Mouse (Mus musculus): ENCODE data around the gene Ripor2.
A peak's percentile ranks its signal among the peaks of the same experiment; 100 is the strongest.
"Not testable (repeated sequence)": the region's sequence is repeated elsewhere in the genome, so short reads cannot be mapped to it uniquely, and the experiment has no call there.

Gene Ripor2

DNA sequence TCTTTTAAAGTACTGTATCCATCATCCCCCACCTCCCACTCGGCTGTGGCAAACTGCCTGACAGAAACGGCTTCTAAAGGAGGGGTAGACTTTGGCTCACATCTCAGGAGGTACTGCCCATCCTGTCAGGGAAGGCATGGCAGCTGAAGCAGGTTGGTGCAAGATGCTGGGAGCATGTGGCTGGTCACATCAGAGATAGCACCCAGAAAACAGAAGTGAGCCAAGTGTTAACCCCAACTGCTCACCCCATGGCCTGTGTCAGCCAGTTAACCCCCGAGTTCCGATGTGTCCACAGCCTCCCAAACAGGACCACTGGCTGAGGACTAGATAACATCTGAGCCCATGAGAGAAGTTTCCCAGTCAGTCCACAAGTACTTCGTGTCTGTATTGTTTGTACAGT lies 133.6 kb downstream of the Ripor2 start:
- no peak for DNase-seq

DNA sequence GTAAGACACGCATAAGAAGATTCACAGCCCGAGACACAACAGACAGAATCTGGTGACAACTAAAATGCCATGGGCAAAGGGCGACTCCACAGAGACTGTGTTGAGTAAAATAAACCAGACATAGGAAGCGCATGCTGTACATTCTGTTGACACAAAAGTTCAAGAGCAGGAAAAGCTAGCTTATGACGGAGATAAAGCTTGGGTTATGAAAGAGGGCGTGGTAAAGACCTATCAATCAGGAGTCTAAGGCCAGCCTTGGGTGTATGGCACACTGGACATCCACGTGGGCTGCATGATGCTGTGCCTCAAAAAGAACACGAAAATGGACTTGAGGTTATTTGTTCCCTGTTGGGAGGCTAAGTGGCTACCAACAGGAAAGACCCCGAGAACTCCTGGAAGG lies 134.5 kb downstream of the Ripor2 start:
- no peak for DNase-seq

DNA sequence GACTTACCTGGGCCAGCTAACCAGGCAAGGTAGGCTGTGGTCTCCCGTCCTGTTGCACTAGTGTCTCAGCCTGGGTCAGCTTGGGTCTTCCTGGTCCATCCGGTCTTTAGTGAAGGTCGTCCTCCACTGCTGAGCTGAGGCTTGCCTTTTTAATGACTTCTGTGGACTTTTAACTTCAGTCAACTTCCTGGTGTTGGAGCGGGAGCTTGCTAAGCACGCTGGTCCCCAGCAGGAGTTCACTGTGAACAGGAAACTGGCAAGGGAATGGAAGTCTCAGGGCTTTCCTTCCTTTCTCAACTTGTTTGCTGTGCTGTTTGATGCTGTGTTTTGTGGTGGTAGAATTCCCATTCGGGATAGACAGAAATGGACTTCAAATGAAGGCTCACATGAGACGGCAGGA lies 135.7 kb downstream of the Ripor2 start:
- DNase-seq = no peak

DNA sequence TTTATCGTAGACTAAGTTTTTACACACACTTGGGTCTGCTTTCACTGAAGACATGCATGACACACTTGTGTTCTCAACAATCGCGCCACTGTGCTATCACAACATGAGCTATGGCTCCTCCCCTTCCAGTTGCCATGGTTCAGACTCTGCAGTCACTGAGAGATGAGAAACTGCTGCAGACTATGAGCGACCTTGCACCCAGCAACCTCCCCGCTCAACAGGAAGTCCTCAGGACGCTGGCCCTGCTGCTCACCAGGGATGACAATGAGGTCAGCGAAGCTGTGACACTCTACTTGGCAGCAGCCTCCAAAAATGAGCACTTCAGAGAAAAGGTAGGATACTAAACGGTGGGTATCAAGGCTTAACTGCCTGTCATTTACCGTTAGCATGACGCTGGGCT lies 139.5 kb downstream of the Ripor2 start:
- no peak for DNase-seq

DNA sequence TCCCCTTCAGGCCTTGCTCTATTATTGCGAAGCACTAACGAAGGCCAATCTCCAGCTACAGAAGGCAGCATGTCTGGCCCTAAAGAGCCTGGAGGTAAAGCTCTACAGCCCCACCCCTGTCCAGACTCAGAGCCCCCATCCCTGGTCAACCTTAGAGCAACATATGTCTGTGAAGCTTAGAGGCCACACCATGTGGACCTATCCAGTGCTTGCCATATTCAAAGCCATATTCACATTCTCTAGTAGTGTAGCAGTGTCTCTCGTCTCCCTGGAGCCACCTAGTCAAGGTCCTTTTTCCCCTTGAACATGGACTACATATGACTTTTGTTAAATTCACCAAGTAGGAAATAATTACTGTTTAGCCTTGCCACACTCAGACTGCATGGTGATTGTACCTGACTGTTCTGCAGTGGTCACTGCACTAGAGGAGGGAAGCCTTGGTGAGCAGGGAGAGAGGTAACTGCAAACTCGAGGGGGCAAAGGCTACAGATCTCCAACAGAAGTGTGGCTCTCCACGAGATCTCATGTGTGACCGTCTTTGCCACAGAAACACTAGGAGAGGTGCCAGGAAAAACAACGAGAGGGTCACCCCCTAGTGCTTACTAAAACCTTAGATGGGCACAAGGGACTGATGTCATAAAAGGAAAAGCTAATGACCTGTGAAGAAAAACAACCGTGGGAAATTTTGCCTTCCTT lies 141.9 kb downstream of the Ripor2 start:
- DNase-seq = no peak

DNA sequence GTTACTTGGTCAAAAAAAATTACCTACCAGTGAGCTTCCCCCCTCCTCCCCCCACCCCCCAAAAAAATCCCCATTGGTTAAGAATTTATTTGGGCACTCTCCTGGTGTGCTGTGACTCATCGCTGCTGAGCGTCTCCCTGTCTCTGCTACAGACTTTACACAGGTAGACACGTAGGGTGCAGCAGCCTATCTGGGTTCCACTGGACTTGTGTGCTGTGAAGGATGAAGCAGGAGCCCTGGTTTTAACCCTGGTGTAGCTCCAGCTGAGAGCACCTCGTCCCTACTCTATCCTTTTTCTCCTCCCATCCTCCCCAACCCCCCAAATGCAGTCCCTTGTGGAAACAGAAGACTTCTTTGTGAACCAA lies 142.4 kb downstream of the Ripor2 start:
- no peak for DNase-seq

DNA sequence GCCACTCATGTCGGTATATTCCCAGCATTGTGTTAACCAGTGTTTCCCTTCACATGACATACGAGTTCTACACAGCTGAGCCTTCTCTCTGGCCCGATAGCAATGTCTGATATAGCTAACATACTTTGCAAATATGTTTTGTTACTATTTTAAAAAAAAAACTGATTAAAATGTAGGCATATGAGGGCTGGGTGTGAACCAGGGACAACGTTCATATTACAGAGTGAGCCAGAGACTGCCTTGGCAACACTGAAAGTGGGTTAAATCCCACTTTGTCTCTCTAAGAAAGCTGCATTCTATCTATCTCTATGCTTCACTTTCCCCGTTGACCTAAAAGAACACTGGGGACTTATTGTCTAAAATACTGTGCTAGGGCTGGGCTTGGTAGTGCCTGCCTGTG lies 147.1 kb downstream of the Ripor2 start:
- DNase-seq = no peak

DNA sequence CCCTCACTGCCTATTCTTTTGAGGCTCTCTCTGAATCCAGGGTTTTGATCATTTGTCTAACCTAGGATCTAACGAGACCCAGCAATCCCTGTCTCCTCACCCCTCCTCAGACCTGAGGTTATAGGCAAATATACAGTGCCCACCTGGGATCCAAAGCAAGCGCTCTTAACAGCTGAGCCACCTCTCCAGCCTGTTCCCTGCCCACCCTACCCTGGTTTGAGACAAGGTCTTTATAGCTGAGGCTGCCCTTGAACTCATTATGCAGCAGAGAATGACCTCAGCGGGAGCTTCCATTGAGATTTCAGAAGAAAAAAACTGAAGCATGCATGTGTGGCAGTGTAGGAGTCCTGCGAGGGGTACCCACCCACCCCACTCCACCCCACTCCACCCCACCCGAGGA lies 152.5 kb downstream of the Ripor2 start:
- no peak for DNase-seq

DNA sequence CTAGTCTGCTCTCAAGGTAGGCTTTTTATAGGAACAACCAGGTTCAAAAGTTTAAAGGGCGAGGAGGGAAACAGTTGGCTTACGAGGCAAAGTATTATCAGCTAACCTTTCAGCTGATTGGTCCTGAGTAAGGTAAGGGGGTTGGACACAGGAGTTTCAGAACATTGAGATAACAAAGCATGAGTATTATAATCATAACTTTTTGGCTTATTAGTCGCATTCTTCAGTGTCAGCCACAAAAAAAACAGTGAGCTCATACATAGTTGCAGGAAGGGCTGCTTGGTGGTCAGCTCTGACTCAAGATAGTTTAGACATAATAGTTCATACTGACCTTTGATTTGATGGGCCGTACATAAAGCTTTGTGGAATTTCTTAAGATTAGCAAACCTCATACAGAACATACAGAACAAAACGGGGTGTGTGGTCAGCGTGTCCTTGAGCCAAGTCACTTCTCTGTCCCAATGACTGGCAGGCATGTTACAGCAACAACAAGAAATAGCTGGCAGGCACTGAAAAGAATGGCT lies 153.7 kb downstream of the Ripor2 start:
- no peak for DNase-seq

DNA sequence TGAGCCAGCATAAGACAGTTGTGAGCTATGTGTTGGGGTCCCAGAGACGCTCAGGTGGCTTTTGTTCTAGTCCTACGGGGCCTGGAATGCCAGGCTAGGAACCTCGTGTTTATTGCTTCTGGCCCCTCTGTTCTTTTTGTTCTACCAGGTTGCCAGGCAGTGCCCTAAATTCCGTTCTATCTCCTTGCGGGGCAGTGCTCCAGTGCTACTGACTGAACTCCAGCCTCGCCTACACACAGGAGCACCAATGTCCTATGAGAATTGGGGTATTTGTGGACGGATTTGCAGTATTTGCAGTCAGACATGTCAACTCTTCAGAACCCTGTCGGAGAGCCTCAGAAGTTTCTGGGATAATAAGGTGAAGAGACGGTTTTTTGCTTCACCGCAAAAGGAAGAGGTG lies 159.0 kb downstream of the Ripor2 start, which contains the start of gene Armh2:
Gene Armh2, plus strand, starts transcription at position 205 of the 400 bp plus-strand sequence.
- no peak for DNase-seq

DNA sequence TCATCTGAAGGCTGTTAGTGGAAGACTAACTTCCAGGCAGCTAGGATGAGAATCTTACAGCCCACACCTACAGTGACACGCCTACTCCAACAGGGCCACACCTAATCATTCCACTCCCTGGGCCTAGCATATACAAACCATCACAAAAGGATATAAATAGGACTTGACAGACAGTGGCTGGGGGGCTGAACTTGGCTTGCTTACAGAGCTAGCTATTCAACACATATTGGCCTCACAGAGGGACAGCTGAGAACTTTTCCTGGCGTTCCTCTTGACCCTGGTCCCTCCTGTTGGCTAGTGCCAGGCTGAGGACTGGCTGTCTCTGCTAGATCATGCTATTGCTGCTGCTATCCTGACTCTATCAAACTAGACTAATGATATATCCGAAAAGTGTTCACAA lies 165.8 kb downstream of the Ripor2 start:
- no peak for DNase-seq

DNA sequence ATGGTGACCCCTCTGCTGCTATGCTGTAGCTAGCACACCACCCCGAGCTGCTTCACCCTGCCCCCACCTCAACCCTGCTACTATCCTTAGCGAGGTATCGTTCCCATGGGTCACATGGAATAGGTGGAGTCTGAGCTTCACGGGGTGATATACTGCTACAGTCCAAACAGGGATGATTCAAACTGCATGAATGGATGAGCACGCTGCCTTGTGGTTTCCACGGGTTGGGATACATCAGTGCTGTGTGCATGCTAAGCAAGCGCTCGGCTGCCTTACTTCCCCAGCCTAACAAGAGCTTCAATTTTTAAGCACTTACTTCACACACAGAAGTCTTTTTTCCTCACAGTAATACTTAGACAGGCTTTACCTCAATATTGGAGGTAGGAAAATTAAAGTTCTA lies 168.8 kb downstream of the Ripor2 start:
- DNase-seq = no peak

DNA sequence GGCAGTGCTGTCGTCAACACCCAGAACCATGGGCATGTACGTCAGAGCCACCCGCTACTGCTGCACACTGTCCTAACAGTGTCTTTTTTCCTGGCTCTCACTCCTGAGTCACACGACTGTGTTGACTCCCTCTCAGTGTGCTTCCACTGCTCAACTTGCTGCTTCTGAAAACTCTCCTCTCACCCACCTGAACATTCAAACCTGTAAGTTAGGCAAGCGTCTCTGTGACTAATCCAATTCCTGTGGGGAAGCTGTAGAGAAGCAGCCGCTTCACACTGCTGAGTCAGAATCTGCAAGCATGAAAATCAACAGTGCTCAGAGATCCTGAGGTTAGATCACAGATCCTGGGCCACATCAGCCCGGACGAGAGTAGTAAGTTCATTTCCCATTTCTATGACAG lies 169.4 kb downstream of the Ripor2 start:
- no peak for DNase-seq

DNA sequence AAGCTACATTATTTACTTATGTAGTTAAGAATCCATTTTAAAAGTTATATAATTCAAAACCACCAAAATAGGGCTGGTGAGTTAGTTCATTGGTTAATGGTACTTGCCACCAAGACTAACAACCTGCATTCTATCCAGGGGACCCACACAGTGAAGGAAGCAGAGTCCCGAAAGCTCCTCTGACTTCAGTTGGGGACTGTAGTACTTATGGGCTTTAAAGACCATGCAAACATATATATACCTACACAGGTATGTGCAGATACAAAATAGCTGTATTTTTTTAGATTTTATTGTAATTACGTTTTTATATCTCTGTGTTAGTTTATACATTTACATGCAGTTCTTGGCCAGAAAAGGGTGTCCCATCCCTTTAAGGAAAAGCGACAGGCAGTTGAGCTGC lies 174.8 kb downstream of the Ripor2 start:
- DNase-seq = no peak

DNA sequence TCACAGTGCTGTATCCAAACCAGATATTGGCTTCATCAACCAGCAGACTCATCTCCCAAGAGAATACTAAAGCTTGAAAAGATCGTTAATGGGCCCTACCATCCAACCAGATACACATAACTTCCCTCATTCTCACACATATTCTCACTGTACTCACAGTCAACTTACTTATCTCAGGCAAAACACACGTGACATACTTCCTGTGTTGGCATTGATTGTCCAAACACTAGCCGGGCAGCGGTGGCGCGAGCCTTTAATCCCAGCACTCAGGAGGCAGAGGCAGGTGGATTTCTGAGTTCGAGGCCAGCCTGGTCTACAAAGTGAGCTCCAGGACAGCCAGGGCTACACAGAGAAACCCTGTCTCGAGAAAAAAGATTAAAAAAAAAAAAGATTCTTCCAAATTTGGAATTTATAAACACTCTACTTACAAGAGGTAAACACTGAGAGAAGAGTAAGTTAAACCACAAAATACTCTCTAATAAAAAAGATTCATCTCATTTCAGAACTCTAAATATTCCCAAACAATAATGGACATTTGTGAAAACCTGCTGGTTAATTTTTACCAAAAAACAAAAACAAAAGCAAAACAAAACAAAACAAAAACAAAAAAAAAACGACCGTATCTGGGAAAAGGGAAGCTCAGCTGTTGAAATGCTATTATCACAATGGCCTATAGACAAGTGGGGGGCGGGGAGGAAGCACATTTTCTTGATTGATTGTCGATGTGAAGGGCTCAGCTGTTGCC lies 176.0 kb downstream of the Ripor2 start:
- no peak for DNase-seq

DNA sequence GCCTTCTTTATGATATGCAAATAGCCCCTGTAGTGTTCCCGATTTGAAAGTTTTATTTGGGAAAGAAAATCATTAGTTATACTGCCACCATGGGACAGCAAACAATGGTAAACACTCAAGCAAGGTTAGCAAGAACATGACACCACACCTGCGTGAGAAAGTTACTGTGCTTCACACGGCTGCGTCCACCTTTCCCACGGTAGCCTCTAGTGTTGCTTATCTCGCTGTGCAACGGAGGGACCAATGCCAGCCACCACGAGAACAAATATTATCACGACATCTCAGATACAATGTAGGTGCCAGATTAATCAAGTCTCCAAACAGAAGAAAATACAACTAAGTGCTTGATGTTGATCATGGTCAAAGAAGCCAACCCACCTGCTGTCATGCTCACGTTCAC lies 177.5 kb downstream of the Ripor2 start:
- no peak for DNase-seq

DNA sequence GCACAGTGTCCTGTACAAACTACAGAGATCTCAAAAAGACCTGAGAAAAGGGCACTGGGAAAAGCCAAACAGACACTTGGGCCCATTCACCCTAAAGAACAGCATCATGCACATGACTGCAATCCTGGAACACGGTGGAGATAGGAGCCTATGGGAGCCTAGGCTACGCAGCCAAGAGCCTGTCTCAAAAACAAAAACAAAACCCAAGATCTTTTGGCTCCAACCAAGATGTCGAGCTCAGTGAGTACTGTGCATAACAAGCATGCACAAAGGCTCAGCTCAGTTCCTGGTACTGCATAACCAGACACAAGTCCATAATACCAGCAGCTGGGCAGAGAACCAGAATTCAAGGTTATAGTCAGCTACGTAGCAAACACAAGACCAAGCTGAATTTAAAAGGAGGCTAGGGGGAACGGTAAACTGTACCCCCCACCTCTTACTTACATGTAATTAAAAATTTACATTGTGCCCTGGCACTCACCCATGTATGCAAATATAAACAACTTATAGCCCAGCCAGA lies 178.4 kb downstream of the Ripor2 start:
- no peak for DNase-seq

DNA sequence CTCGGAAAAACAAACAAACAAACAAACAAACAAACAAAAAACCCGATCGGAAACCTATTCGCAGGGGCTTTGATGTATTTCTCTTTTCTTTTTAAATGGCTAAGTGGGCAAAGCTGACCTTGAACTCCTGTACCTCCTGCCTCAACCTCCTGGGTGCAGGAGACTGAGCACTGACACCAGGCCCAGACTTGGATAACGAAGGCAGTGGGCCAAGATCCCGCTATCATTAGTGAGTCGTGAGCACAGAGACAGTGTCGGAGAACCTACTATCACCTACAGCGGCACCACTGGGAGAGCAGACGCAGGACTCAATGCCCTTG lies 179.1 kb downstream of the Ripor2 start:
- no peak for DNase-seq

DNA sequence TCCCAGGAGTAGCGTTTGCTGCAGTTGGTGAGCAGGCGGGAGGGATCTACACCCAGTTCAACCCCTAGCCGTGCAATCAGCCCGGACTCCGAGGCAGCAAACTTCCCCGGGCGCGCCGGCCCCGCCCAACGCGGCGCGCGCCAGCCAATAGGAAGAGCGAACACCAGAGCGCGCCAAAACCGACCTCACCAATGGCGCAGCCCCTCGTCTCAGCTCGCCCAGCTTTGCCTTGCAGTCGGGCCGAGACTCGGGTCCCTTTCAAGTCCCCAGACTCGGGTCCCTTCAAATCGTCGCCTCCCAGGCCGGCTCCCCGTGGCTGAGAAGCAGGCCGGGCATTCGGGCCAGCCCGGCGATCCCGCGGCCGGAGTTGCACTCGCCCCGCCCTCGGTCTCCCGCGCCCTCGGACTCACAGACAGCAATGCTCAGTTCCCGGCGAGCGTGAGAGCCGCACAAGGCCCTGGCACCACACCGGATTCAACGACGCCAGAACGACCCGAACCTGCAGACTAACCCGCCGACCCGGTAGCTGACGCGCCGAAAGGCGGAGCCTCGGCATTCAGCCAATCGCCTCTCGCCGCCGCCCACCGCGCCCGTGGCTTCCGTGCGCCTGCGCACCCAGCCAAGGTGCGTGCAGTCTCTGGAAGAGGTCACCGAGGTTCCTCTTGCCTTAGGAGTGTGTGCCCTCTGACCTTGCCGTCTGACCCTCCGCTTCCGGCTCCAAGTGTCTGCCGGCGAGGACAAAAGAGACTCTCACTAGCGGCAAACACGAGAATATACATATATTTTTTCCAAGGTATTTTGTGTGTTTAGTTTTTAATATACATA lies 179.6 kb downstream of the Ripor2 start, which contains the start of gene Gmnn:
Gene Gmnn, minus strand, starts transcription at position 521 of the 825 bp plus-strand sequence.
- peak; percentile 80 for DNase-seq

DNA sequence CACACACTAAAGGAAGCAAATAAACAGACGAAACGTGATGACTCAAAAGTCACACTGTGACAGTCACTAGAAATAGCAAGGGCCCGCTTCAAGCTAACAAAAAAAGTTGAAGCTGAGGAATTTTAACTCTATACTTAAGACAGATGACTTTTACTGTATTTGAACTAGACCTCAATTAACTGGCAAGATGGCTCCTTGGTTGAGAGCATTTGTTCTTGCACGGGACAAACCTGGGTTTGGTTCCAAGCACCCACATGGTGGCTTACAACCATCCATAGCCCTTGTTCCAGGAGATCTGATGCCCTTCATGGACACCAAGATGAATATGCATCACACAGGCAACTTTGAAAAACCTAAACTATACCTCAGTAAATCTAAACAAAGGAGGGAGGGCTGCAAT lies 180.3 kb downstream of the Ripor2 start:
- no peak for DNase-seq

DNA sequence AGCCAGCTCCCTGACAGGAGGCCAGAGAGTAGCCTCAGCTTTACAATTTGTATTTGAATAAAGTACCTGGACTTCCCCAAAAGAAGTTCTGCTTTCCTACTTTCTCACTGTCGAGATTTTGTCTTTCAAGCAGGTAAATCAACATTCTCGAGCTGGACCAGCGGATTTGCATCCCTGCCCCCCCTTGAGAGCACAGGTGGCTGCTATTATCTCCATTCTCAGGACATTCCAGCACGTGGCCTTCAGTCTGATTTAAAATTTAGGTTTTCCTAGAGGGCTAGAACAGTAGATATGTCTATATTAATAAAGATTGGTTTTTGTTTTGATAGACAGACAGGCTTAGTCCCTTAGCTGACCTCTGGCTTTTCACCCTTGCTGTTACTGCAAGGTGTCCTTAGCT lies 185.8 kb downstream of the Ripor2 start:
- DNase-seq = not testable (repeated sequence)

DNA sequence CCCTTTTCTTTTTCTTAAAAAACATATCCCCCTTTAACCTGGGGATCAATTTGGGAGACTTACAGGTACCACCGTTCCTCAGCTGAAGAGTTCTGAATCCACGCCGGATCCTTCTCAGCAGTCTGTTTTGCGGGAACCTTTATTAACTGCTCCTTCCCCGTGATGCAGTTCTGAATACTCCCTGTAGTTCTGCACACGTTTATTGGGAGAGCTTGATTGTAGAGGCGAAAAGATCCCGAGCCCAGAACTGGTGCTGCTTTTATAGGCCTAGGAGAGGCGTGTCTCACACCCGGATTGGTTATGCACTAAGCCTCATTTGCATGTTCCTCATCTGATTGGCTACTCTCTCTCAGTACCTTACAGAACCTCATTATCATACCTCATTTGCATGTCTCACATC lies 189.5 kb downstream of the Ripor2 start:
- not testable (repeated sequence) for DNase-seq

DNA sequence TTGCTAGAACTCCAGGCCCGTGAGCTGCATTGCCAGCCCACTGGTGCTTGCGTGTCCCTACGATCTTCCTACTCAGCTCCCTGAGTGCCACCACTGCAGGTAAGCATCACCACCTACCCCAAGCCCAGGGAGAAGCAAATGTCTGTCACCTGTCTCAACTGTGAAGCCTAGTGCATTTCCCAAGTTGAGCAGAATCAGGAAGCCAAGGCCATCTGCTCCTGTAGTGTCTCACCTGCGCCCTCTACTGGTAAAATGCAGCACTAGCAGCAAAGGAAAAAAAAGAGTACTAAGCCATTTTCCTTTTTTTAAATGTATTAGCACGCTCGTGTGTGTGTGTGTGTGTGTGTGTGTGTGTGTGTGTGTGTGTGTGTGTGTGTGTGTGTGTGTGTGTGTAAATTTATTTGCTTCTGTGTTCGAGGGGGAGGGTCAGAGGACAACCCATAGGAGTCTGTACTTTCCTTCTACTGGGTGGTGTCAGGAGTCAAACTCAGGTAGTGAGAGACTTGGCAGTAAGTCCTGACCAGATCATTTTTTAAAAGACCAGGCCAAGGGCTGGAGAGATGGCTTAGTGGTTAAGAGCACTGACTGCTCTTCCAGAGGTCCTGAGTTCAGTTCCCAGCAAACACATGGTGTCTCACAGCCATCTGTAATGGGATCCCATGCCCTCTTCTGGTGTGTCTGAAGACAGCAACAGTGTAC lies 194.3 kb downstream of the Ripor2 start:
- peak; percentile 45 for DNase-seq
